Mouse (Mus musculus): ENCODE data around the gene Clec1a. TPM values are rescaled to one million over a fixed set of nuclear protein-coding genes. Genes with fewer than 3 reads are reported as not detected.

The Clec1a gene
- polyA plus RNA-seq, 1 experiment from 2014 or later = 1.4 TPM

Other genes starting within 250 kb of the Clec1a start
- gene Cd69, start 176.6 kb downstream of the Clec1a start, polyA plus RNA-seq (2014; fragmentation: Nextera tagmentation; extraction: Ambion mirVana) = 0.09 TPM in 1 of 2 replicates, not detected in the other
- not detected in 2 replicates for gene 4922502D21Rik, start 120.2 kb downstream of the Clec1a start, polyA plus RNA-seq (2014; fragmentation: Nextera tagmentation; extraction: Ambion mirVana)
- gene Clec12a, start 109.3 kb downstream of the Clec1a start, polyA plus RNA-seq (2014; fragmentation: Nextera tagmentation; extraction: Ambion mirVana) = 0.25 and 0.36 TPM in 2 replicates
- not detected in 2 replicates for gene Clec12b, start 66.1 kb downstream of the Clec1a start, polyA plus RNA-seq (2014; fragmentation: Nextera tagmentation; extraction: Ambion mirVana)
- gene Clec1b, start 54.7 kb downstream of the Clec1a start, polyA plus RNA-seq (2014; fragmentation: Nextera tagmentation; extraction: Ambion mirVana) = 12.5 and 12.9 TPM in 2 replicates
- gene Clec9a, start 43.1 kb downstream of the Clec1a start, polyA plus RNA-seq (2014; fragmentation: Nextera tagmentation; extraction: Ambion mirVana) = 0.33 and 0.46 TPM in 2 replicates
- gene Olr1, start 55.2 kb upstream of the Clec1a start, polyA plus RNA-seq (2014; fragmentation: Nextera tagmentation; extraction: Ambion mirVana) = 0.14 TPM in 1 of 2 replicates, not detected in the other
- not detected in 2 replicates for gene Tmem52b, start 60.6 kb upstream of the Clec1a start, polyA plus RNA-seq (2014; fragmentation: Nextera tagmentation; extraction: Ambion mirVana)
- gene Gabarapl1, start 81.2 kb upstream of the Clec1a start, polyA plus RNA-seq (2014; fragmentation: Nextera tagmentation; extraction: Ambion mirVana) = 22.7 and 26.7 TPM in 2 replicates
- 0.11 TPM in 1 of 2 replicates, not detected in the other for gene Klre1, start 125.9 kb upstream of the Clec1a start, polyA plus RNA-seq (2014; fragmentation: Nextera tagmentation; extraction: Ambion mirVana)
- not detected in 2 replicates for gene Klrd1, start 139.8 kb upstream of the Clec1a start, polyA plus RNA-seq (2014; fragmentation: Nextera tagmentation; extraction: Ambion mirVana)
- gene Klrk1, start 171.9 kb upstream of the Clec1a start, polyA plus RNA-seq (2014; fragmentation: Nextera tagmentation; extraction: Ambion mirVana) = 0.25 and 0.28 TPM in 2 replicates
- gene Klrc3, start 191.3 kb upstream of the Clec1a start, polyA plus RNA-seq (2014; fragmentation: Nextera tagmentation; extraction: Ambion mirVana) = not detected in 2 replicates
- gene Klrc2, start 208.7 kb upstream of the Clec1a start, polyA plus RNA-seq (2014; fragmentation: Nextera tagmentation; extraction: Ambion mirVana) = not detected in 2 replicates
- not detected in 2 replicates for gene Klrc1, start 227.0 kb upstream of the Clec1a start, polyA plus RNA-seq (2014; fragmentation: Nextera tagmentation; extraction: Ambion mirVana)